Mouse (Mus musculus) heart, postnatal 10 days (tissue): ENCODE results near the gene Sh3kbp1. TPM values are rescaled to one million over a fixed set of nuclear protein-coding genes. Genes with fewer than 3 reads are reported as not detected.
"Not testable (repeated sequence)": the region's sequence is repeated elsewhere in the genome, so short reads cannot be mapped to it uniquely, and the experiment has no call there.

Experiments
- DNase-seq, 2 experiments: peaks; one replicate each; pipeline ENCODE4 v3.0.0; 2021
- intact Hi-C: fragments of 180-260 bp; cut with DNase I; formaldehyde crosslinking; loops from one replicate; pipeline ENCODE4 v1.15.1; 2025
- total RNA-seq, 2 experiments: library from RNA; stranded (reverse); gene quantifications; 2 replicates each; pipeline ENCODE4 v1.2.3; 2021

Gene Sh3kbp1
- total RNA-seq, result 100 to 1,000 TPM; 214 to 218 TPM

GRCm38 (mm10) chrX:159626907-159627587 is at the start of gene Sh3kbp1:
Gene Sh3kbp1 (plus strand): TSS chrX:159627272.
- intact Hi-C loops, result loop anchor here (1.0 to 5.0 kb wide), 6 partner anchors 80 to 490 kb away; no protein-coding TSS in a partner anchor
- DNase-seq, result peak; percentile 73 to 78

GRCm38 (mm10) chrX:159584738-159585137 is 42.3 kb upstream of the Sh3kbp1 start:
- intact Hi-C loops, DNase-seq: not testable (repeated sequence)

- no peak for DNase-seq
- intact Hi-C loops, result no loop called here
Measured at GRCm38 (mm10) chrX:159591633-159592032, 35.4 kb upstream of the Sh3kbp1 start.

GRCm38 (mm10) chrX:159597502-159597901 is 29.6 kb upstream of the Sh3kbp1 start:
- no peak for DNase-seq
- intact Hi-C loops, result no loop called here

- DNase-seq, result no peak
- intact Hi-C loops, result no loop called here
Measured at GRCm38 (mm10) chrX:159604832-159605231, 22.2 kb upstream of the Sh3kbp1 start.

- intact Hi-C loops, result loop anchor here (1.0 to 2.0 kb wide), 2 partner anchors 75 to 164 kb away; no protein-coding TSS in a partner anchor
- DNase-seq, result peak; percentile 10 to 39
Measured at GRCm38 (mm10) chrX:159606936-159607335, 20.1 kb upstream of the Sh3kbp1 start.

GRCm38 (mm10) chrX:159626208-159626906 is 715 bp upstream of the Sh3kbp1 start:
- peak; percentile 41 to 45 for DNase-seq
- intact Hi-C loops, result loop anchor here (1.0 to 5.0 kb wide), 6 partner anchors 81 to 491 kb away; no protein-coding TSS in a partner anchor

GRCm38 (mm10) chrX:159627588-159628566 is 805 bp downstream of the Sh3kbp1 start:
- DNase-seq, result peak; percentile 15 to 32
- intact Hi-C loops, result loop anchor here (2.0 to 5.0 kb wide), 4 partner anchors 79 to 489 kb away; no protein-coding TSS in a partner anchor

GRCm38 (mm10) chrX:159628629-159629028 is 1.6 kb downstream of the Sh3kbp1 start:
- no peak for DNase-seq
- intact Hi-C loops, result loop anchor here (5.0 kb wide), 3 partner anchors 79 to 489 kb away; no protein-coding TSS in a partner anchor

GRCm38 (mm10) chrX:159629203-159629602 is 2.1 kb downstream of the Sh3kbp1 start:
- intact Hi-C loops, result loop anchor here (5.0 kb wide), 3 partner anchors 78 to 488 kb away; no protein-coding TSS in a partner anchor
- no peak for DNase-seq

GRCm38 (mm10) chrX:159638500-159639227 is 11.6 kb downstream of the Sh3kbp1 start:
- intact Hi-C loops, result no loop called here
- no peak for DNase-seq

- no peak for DNase-seq
- intact Hi-C loops, result no loop called here
Measured at GRCm38 (mm10) chrX:159639991-159640390, 12.9 kb downstream of the Sh3kbp1 start.

- no peak for DNase-seq
- intact Hi-C loops, result no loop called here
Measured at GRCm38 (mm10) chrX:159645314-159645713, 18.2 kb downstream of the Sh3kbp1 start.

GRCm38 (mm10) chrX:159647564-159647963 is 20.5 kb downstream of the Sh3kbp1 start:
- no peak for DNase-seq
- intact Hi-C loops, result no loop called here

GRCm38 (mm10) chrX:159648598-159648997 is 21.5 kb downstream of the Sh3kbp1 start:
- intact Hi-C loops, result no loop called here
- DNase-seq, result no peak

- DNase-seq, result peak; percentile 26 to 29
- intact Hi-C loops, result no loop called here
Measured at GRCm38 (mm10) chrX:159650130-159650678, 23.1 kb downstream of the Sh3kbp1 start.

- intact Hi-C loops, result no loop called here
- DNase-seq, result no peak
Measured at GRCm38 (mm10) chrX:159650727-159651126, 23.7 kb downstream of the Sh3kbp1 start.

GRCm38 (mm10) chrX:159671388-159671787 is 44.3 kb downstream of the Sh3kbp1 start:
- intact Hi-C loops, result no loop called here
- DNase-seq, result no peak

- DNase-seq, result no peak
- intact Hi-C loops, result no loop called here
Measured at GRCm38 (mm10) chrX:159672466-159672865, 45.4 kb downstream of the Sh3kbp1 start.
